Mouse (Mus musculus) ES-Bruce4 (cell line): ENCODE data around the gene Ercc1.

ENCODE experiments used
- EP300 ChIP-seq: IDR thresholded peaks from 2 replicates; pipeline ENCODE4 v1.6.1; 2011; ENCODE audit warnings: low read depth, low read length; ENCODE audit not compliant: insufficient read depth
- POLR2A ChIP-seq: IDR thresholded peaks from one replicate; pipeline ENCODE4 v1.8.1; 2011; ENCODE audit warnings: low read length; ENCODE audit not compliant: insufficient read depth

GRCm38 (mm10) chr7:19354991-19355390, 10.4 kb downstream of the Ercc1 start:
- TF ChIP-seq POLR2A (no peak), EP300 (no peak)
